Mouse (Mus musculus): Measurements from ENCODE around the gene Bckdk.

- no peak for TF ChIP-seq POLR2A (IDR thresholded peaks at IDR 0.05; ENCODE audit: borderline replicate concordance, extremely low read depth, low read depth, low read length)
- no peak for TF ChIP-seq CTCF (IDR thresholded peaks at IDR 0.05; ENCODE audit: insufficient read depth, low read length)
Observed at GRCm38 (mm10) chr7:127887781-127888180, 16.1 kb upstream of the Bckdk start.
